Mouse (Mus musculus) bone marrow macrophage, adult 2 months (primary cell): Measurements from ENCODE around the gene Vmn1r219. TPM values are rescaled to one million over a fixed set of nuclear protein-coding genes. Genes with fewer than 3 reads are reported as not detected.
"Not testable (repeated sequence)": the region's sequence is repeated elsewhere in the genome, so short reads cannot be mapped to it uniquely, and the experiment has no call there.

Experiments used
- H3K27ac ChIP-seq: 2 replicates; pipeline ENCODE4 v1.5.1; 2012; ENCODE audit warnings: low read depth, low read length; ENCODE audit not compliant: insufficient read depth
- H3K4me1 ChIP-seq: 2 replicates; pipeline ENCODE4 v1.6.1; 2012; ENCODE audit warnings: low read length; ENCODE audit not compliant: control insufficient read depth, insufficient read depth
- H3K4me3 ChIP-seq: 2 replicates; pipeline ENCODE4 v1.5.1; 2012; ENCODE audit warnings: mild to moderate bottlenecking, low read length, moderate library complexity; ENCODE audit not compliant: insufficient read depth
- CTCF ChIP-seq: IDR thresholded peaks from 2 replicates; pipeline ENCODE4 v1.5.1; 2012; ENCODE audit warnings: low read depth, mild to moderate bottlenecking, low read length, moderate library complexity
- POLR2A ChIP-seq: IDR thresholded peaks from 2 replicates; pipeline ENCODE4 v1.6.1; 2012; ENCODE audit warnings: mild to moderate bottlenecking, low read depth, low read length, borderline replicate concordance
- polyA plus RNA-seq: library from polyadenylated mRNA; stranded (reverse); fragments of >200 nt; gene quantifications from 2 replicates; pipeline ENCODE4 v1.2.4, GENCODE M21; 2012; ENCODE audit not compliant: missing spikeins, insufficient read depth, insufficient read length

Gene Vmn1r219
- polyA plus RNA-seq, result not detected in 2 replicates

DNA sequence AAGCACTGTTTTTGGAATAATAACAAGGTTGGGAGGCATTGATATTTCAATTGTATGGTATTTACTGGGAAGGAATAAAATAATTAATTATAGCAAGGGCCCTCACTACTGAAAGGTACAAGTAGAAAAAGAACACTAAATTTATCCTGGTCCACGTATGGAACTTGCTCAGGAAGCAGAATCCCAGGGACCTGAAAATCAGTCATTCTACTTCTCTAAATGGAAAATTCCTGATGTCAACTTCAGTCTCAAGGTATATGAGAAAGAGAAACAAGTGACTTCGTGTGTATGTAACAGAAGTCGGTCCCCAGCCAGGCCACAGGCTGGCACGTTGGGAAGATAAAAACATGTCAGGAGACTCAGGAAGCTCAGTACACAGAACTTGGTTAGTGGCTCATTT lies at the start of gene Vmn1r219:
Gene Vmn1r219 (plus strand): TSS at position 301 of the 400 bp plus-strand sequence.
- Histone ChIP-seq H3K4me3 (no peak within 1 kb of the TSS), H3K27ac (no peak within 1 kb of the TSS), H3K4me1 (no peaks in the 10 kb centered on the region)
- TF ChIP-seq CTCF, result no peak
- no peak for TF ChIP-seq POLR2A

DNA sequence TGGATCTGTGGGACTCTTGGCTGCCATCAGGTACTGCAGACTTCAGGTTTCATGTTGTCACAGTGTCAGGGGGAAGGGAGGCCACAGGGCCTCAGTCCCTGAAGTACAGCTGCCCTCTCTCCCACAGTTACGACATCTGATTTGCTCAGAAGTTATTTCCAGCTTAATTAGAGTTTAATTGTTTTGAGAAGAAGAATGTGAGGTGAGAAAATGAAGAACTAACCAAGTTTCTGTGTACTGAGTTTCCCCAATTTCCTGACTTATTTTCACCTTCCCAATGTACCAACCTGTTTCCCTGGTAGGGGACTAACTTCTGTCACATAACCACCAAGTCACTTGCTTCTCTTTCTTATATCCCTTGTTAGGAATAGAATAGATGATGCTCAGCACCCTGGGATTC lies 41.0 kb upstream of the Vmn1r219 start, which contains the start of gene Vmn1r217:
Gene Vmn1r217 (minus strand): TSS at position 101 of the 400 bp plus-strand sequence.
- not testable (repeated sequence) for H3K4me1 ChIP-seq, H3K27ac ChIP-seq, H3K4me3 ChIP-seq

DNA sequence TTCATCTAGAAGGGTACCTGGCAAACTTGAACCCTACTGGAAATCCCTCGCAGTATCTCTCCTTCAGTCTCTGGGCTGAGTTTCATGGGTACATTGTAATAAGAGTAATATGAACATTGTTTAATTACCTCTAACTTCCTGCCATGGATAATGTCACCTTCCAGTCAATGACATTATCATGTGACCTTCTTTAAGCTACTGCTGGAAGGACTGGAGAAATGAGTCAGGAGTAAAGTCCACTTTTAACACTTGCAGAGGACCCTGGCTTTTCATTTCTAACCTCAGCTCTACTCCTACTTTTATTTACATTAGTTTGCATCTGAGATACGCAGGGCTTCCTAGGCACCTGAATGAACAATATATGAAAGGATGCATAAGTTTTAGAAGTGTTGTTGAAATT lies 38.5 kb upstream of the Vmn1r219 start:
- no peak overlapping the region for H3K27ac ChIP-seq
- H3K4me1 ChIP-seq, result no peaks in the 10 kb centered on the region
- TF ChIP-seq CTCF (no peak), POLR2A (no peak)

DNA sequence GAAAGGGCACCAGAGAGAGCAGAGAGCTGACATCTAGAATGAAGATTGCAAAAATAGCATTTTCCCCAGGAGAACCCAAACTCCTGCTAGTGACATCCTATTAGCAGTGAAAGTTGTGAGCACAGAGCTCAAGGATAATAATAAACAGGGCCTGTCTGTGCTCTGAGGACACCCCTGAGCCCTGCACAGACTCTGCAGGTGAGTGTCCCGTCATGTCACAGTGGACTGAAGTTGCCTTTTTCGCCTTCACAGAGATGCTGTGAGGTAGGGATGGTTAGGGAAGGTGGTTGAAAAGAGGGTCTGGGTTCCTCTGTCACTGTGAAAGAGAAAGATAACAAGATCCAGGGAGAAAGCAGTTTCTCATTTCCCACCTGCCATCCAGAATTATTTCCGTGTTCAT lies 26.0 kb upstream of the Vmn1r219 start, which contains the start of gene Vmn1r218:
Gene Vmn1r218 (plus strand): TSS at position 57 of the 400 bp plus-strand sequence.
- H3K27ac ChIP-seq, result no peak within 1 kb of the TSS

More for the DNA sequence above, 38.5 kb upstream of the Vmn1r219 start:
- no peak overlapping the region for H3K4me3 ChIP-seq

DNA sequence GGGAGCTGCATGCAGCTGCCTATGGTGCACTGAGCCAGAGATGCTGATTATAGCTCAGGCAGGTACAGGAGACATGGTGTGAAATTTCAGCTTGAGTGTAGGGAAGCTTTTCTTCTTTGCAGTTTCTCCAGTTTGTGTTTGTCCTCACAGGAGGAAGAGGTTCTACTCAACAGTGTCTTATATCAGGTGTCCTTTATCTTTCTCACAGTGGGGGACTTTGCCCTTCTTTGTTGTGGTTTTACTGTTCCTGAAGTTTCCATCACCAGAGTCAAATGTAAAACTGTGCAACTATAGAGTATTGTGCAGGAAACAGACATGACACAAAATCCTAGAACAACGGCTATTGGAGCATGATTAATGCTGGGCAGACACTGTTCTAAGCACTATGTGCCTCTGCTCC lies 25.6 kb upstream of the Vmn1r219 start:
- Histone ChIP-seq H3K4me1 (no peaks in the 10 kb centered on the region), H3K4me3 (no peak overlapping the region), H3K27ac (no peak overlapping the region)
- TF ChIP-seq POLR2A (no peak), CTCF (no peak)

More for the DNA sequence above, 26.0 kb upstream of the Vmn1r219 start, which contains the start of gene Vmn1r218:
- no peak within 1 kb of the TSS for H3K4me3 ChIP-seq
- TF ChIP-seq POLR2A, result no peak
- no peaks in the 10 kb centered on the region for H3K4me1 ChIP-seq

DNA sequence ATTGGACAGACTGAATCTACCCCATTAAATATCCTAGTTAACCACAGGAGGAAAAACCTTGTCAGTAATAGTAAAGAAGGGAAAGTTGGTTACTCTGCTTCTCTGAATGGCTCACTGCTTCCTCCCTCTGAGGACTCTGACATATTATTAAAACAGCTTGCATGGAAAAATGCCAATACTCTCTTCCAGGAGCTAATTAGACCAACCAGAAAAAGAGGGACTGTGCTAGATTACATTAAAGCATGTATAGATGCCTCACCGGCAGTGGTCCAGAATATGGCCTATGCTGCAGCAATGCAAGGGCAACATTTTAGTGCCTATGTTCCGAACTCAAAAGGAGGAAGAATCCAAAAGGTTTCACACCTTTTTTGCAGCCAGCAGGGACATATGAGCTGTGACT lies 20.2 kb upstream of the Vmn1r219 start:
- Histone ChIP-seq H3K4me1 (no peaks in the 10 kb centered on the region), H3K4me3 (no peak overlapping the region), H3K27ac (no peak overlapping the region)
- no peak for TF ChIP-seq CTCF
- TF ChIP-seq POLR2A, result no peak

DNA sequence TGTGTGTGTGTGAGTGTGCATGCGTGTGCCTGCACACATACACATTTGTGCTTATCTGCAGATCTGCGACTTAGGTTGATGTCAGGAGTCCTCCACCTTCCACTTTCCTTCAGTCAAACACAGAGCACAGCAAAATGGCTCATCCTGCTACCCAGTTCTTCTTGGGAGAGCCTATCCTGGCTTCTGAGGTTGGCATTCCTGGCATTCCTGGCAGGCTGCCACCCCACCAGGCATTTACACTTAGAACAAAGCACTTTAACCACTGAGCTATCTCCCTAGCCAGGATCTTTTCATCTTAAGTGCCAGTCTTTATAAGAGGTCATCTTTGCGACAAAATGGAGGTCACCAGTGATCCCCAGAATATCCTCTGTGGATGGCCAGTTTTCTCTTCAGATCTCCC lies 1.3 kb upstream of the Vmn1r219 start:
- Histone ChIP-seq H3K4me3 (no peak overlapping the region), H3K4me1 (no peaks in the 10 kb centered on the region), H3K27ac (no peak overlapping the region)
- no peak for TF ChIP-seq CTCF
- TF ChIP-seq POLR2A, result no peak

DNA sequence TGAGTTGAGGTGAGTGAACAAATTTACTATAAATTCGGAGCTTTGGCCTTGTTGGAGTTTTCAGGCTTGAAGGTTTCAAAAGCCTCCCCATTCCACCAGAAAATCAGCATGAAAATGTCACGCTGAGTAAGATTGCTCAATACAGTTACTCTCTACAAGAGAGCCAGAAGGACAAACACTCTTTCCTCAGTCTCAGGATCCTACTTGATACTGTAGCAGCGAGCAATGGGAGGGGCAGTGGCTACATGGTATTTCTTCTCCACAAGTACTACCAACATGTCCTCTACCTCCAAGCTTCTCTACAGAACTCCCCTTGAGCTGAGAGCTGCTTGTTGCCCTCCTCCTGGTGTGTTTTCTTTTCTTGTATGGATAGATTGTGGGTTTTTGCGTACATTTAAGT lies 7.4 kb downstream of the Vmn1r219 start:
- not testable (repeated sequence) for H3K4me1 ChIP-seq, H3K4me3 ChIP-seq, H3K27ac ChIP-seq

DNA sequence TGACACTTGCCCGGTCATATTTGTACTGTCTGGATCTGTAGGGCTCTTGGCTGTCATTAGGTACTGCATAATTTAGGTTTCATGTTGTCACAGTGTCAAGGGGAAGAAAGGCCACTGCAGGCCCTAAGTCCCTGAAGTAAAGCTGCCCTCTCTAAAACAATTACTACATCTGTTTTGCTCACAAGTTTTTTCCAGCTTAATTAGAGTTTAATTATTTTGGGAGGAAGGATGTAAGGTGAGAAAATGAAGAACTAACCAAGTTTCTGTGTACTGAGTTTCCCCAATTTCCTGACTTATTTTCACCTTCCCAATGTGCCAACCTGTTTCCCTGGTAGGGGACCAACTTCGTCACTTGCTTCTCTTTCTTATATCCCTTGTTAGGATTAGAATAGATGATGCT lies 28.8 kb downstream of the Vmn1r219 start, which contains the start of gene Vmn1r220:
Gene Vmn1r220 (minus strand): TSS at position 101 of the 400 bp plus-strand sequence.
- TF ChIP-seq POLR2A (no peak), CTCF (no peak)
- no peak within 1 kb of the TSS for H3K27ac ChIP-seq
- no peak within 1 kb of the TSS for H3K4me3 ChIP-seq
- no peaks in the 10 kb centered on the region for H3K4me1 ChIP-seq

DNA sequence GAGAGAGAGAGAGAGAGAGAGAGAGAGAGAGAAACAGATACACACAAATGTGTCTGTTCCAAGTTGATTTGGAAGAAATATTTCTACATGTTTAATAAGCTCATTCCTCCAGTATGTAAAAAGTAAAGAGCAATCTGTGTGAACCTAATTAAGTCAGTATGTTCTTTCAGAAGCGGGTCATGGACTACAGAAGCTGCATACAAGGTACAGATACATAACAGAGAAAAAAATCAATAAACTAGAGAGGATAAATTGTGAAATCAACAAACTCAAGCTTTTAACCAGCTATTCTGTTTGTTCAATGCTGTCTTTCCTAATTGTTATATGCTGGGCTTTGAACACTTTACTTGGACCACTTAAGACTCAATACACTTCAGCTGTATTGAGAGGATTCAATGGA lies 44.8 kb downstream of the Vmn1r219 start:
- H3K4me1 ChIP-seq, H3K27ac ChIP-seq, H3K4me3 ChIP-seq: not testable (repeated sequence)

DNA sequence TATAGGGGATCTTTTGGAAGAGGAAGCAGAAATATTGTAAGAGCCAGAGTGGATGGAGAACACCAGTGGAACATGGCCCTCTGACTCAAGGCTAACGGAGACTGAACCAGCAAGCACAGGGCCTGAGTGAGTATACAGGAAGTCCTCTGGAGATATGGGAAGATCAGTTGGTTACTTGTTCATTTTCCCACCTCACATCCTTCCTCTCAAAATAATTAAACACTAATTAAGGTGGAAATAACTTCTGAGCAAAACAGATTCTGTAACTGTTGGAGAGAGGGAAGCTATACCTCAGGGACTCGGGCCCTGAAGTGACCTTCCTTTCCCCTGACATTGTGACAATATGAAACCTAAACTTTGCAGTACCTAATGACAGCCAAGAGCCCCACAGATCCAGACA lies 54.7 kb downstream of the Vmn1r219 start, which contains the start of gene Vmn1r221:
Gene Vmn1r221 (plus strand): TSS at position 301 of the 400 bp plus-strand sequence.
- H3K27ac ChIP-seq, H3K4me3 ChIP-seq, H3K4me1 ChIP-seq: not testable (repeated sequence)

Other genes with a start within 250 kb of the Vmn1r219 start
- not detected in 2 replicates for gene Vmn1r213, start 151.7 kb upstream of the Vmn1r219 start, polyA plus RNA-seq
- not detected in 2 replicates for gene Vmn1r214, start 128.9 kb upstream of the Vmn1r219 start, polyA plus RNA-seq
- not detected in 2 replicates for gene Vmn1r215, start 91.3 kb upstream of the Vmn1r219 start, polyA plus RNA-seq
- gene Vmn1r217, start 41.1 kb upstream of the Vmn1r219 start, polyA plus RNA-seq, result not detected in 2 replicates
- 0.07 and 0.16 TPM in 2 replicates for gene Vmn1r218, start 26.2 kb upstream of the Vmn1r219 start, polyA plus RNA-seq
- not detected in 2 replicates for gene Vmn1r220, start 28.7 kb downstream of the Vmn1r219 start, polyA plus RNA-seq
- 0.09 and 0.13 TPM in 2 replicates for gene Vmn1r221, start 54.8 kb downstream of the Vmn1r219 start, polyA plus RNA-seq
- gene Vmn1r222, start 76.6 kb downstream of the Vmn1r219 start, polyA plus RNA-seq, result not detected in 2 replicates
- gene Vmn1r223, start 87.8 kb downstream of the Vmn1r219 start, polyA plus RNA-seq, result not detected in 2 replicates
- gene Zfp322a, start 209.9 kb downstream of the Vmn1r219 start, polyA plus RNA-seq, result 14.9 and 16.4 TPM in 2 replicates